Mouse (Mus musculus) C2C12 (cell line): ENCODE data around the gene Stk16. TPM values are rescaled to one million over a fixed set of nuclear protein-coding genes. Genes with fewer than 3 reads are reported as not detected.

Experiments used
- H3K27me3 ChIP-seq: one replicate; pipeline ENCODE4 v1.6.1; 2011; ENCODE audit not compliant: control insufficient read depth, insufficient read depth, insufficient read length
- H3K36me3 ChIP-seq: one replicate; pipeline ENCODE4 v1.6.1; 2011; ENCODE audit not compliant: control insufficient read depth, insufficient read depth
- H3K4me3 ChIP-seq: one replicate; pipeline ENCODE4 v1.5.1; 2011; ENCODE audit warnings: mild to moderate bottlenecking, control low read depth; ENCODE audit not compliant: poor library complexity, insufficient read depth, severe bottlenecking
- H3K79me2 ChIP-seq: one replicate; pipeline ENCODE4 v1.6.1; 2011; ENCODE audit not compliant: control insufficient read depth, insufficient read depth
- H3K79me3 ChIP-seq: one replicate; pipeline ENCODE4 v1.6.1; 2011; ENCODE audit warnings: low read depth, control low read depth
- H3ac ChIP-seq: one replicate; pipeline ENCODE3; 2011; ENCODE audit warnings: low read depth; ENCODE audit not compliant: control insufficient read depth, insufficient read length
- CEBPB ChIP-seq: IDR thresholded peaks from one replicate; pipeline ENCODE4 v1.6.1; 2011; ENCODE audit warnings: low read depth, mild to moderate bottlenecking, control low read depth, moderate library complexity
- CTCF ChIP-seq: IDR thresholded peaks from one replicate; pipeline ENCODE4 v1.5.1; 2011; ENCODE audit not compliant: control insufficient read depth, insufficient read depth, insufficient read length
- FOSL1 ChIP-seq: IDR thresholded peaks from one replicate; pipeline ENCODE4 v1.8.0; 2011; ENCODE audit warnings: mild to moderate bottlenecking, low read length; ENCODE audit not compliant: poor library complexity, insufficient read depth, severe bottlenecking
- MAX ChIP-seq: IDR thresholded peaks from one replicate; pipeline ENCODE4 v1.6.1; 2011; ENCODE audit warnings: mild to moderate bottlenecking, control low read depth
- MYOD1 ChIP-seq: IDR thresholded peaks from one replicate; pipeline ENCODE4 v1.6.1; 2011; ENCODE audit warnings: low read depth; ENCODE audit not compliant: control insufficient read depth, insufficient read length
- MYOG ChIP-seq: IDR thresholded peaks from one replicate; pipeline ENCODE4 v1.6.1; 2011; ENCODE audit not compliant: control insufficient read depth, insufficient read length; ENCODE audit errors: extremely low read depth
- USF1 ChIP-seq: IDR thresholded peaks from one replicate; pipeline ENCODE4 v1.6.1; 2011; ENCODE audit warnings: low read depth, mild to moderate bottlenecking, control low read depth, moderate library complexity
- polyA plus RNA-seq: library from polyadenylated mRNA; unstranded; fragments of >200 nt; fragmentation: generic; extraction: Trizol; gene quantifications from one replicate; pipeline ENCODE4 v1.2.1, GENCODE M21; 2012; ENCODE audit warnings: missing spikeins

The Stk16 gene
- polyA plus RNA-seq, 1 experiment, result 110 TPM

DNA sequence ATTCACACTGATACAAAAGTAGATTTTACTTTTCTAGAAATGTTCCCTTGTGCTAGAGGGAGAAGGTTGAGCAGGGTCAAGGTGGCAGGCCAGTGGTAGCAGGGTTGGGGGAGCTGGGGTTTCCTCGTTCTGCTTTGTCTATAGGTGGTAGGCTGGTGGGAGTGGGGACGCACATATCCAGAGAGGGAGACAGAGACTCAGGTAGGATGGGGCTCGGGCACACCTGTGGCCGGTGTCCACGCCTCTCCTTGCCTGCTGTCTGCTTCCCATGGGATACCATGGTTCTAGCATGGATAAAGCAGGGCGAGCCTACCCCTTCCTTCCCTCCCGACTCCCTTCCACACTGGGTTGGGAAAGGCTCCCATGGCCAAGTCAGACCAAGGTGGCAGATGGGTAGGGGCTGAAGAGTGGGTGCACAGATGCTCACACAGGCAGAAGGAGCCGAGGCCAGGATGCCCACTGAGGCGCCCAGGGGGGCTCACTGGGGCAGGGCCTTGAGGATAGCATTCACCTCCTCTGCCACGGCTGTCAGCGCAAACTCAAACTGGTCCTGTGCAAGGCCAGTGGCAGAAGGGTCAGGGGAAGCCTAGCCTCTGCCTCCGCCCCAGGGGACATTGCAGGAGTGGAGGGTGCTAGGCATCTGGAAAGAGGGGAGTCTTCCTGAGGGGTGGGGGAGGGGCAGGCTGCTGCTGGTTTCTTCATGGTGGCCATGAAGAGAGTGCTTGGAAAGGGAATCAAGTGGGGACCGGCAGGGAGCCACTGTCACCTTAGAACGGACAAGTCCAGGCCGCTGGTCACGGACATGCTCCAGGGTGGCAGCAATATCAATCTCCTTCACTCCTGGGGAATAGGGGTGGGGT is 36.7 kb downstream of the Stk16 start:
- Histone ChIP-seq H3K79me2 (no peaks in the 10 kb centered on the region), H3K4me3 (no peak overlapping the region)
- TF ChIP-seq USF1 (no peak), MYOD1 (no peak), MYOG (no peak), FOSL1 (no peak), CEBPB (no peak), MAX (no peak), CTCF (no peak)

DNA sequence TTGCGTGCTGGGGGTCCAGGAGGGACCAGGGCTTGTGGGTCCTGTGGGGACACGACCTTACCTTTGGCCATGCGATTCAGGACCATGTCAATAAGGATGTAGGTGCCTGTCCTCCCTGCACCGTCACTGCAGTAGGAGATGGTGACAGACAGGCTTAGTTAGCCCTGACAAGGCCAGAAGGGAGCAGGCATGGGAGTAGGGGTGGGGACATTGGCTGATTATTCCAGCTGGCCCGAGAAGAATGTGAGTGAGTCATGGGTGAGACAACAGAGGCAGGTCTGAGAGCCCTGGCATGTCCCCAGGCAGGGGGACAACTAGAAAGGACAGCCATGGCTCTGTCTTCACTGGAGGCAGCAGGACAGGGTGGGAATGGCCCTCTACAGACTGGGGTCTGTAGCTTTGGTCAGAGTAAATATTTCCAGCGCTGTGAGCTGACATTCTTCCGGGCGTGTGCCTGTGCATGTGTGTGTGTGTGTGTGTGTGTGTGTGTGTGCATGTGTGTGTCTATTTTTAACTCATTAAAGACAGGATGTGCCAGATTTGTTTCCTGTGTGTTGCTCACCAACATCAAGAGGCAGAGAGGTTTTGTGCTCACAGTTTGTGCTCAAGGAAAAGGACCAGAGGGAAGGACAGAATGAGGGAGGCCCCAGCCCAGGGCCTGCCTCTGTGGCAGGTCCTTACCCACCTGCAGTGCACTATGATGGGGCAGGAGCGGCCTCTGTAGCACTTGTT is 37.6 kb downstream of the Stk16 start:
- Histone ChIP-seq H3K79me2 (no peaks in the 10 kb centered on the region), H3K27me3 (no peaks in the 10 kb centered on the region), H3K4me3 (no peak overlapping the region), H3K36me3 (no peaks in the 10 kb centered on the region), H3K79me3 (no peaks in the 10 kb centered on the region), H3ac (peak overlapping the region; percentile 42)
- TF ChIP-seq USF1, result no peak
- peak; percentile 37 for TF ChIP-seq MAX
- peak; percentile 73 for TF ChIP-seq FOSL1
- peak; percentile 44 for TF ChIP-seq MYOD1
- TF ChIP-seq MYOG, result no peak

More for the DNA sequence above, 36.7 kb downstream of the Stk16 start:
- Histone ChIP-seq H3K36me3 (no peaks in the 10 kb centered on the region), H3K79me3 (no peaks in the 10 kb centered on the region), H3ac (no peak overlapping the region), H3K27me3 (no peaks in the 10 kb centered on the region)

DNA sequence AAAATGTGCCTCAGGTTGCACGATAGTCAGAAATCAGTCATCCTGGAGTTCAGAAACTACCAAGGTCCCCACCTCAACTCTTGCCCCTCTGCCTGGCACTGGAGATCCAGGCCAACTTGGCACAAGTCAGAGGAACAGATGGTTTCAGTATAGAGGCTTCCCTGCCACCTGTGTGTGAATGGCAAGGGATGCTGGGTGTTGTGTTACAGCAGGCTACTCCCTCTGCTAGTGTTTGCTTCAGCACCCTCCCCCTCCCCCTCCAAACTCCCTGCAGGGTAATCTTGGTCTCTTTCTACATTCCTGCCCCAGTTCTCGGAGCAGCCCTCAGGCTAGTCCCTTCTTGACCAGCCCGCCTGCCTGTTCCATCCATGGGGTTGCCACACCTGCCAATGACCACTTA is 39.9 kb downstream of the Stk16 start:
- H3K79me2 ChIP-seq, result no peaks in the 10 kb centered on the region

DNA sequence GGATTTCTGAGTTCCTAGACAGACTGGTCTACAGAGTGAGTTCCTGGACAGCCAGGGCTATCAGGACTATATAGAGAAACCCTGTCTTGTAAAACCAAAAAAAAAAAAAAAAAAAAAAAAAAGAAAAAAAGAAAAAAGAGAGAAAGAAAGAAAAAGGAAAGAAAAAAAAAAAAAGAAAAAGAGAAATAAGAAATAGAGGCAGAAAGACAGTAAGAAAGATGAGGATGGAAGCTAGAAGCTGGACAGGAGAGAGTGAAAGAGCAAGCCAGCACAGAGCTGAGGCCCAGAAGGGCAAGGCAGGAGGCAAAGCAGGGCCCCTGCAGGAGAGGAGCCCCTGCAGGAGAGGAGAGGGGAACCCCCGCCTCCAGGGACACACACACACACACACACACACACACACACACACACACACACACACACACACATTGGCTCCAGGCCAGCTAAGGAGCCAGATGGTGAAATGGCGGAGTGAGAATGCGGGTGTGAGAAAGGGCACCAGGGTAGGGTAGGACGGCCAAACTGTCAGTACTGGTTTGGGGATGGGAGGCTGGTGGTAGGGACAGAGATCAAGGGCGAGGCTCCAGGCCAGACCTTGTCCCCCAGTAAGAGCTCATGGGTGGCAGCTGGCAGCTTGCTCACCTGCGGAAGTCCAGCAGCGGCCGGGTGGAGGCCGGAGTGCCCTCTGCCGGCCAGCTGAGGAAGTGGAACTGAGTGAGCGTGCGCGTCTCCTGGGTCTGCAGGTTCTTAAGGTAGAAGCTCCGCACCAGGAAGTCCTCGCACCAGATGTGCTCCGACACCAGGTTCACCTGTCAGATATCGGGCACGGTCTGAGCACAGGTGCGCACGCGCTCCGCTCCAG is 40.7 kb downstream of the Stk16 start:
- peak; percentile 88 for TF ChIP-seq CTCF
- TF ChIP-seq MYOG, result no peak
- peak; percentile 22 for TF ChIP-seq MYOD1
- Histone ChIP-seq H3K79me3 (no peaks in the 10 kb centered on the region), H3K36me3 (no peaks in the 10 kb centered on the region), H3ac (no peak overlapping the region), H3K27me3 (no peaks in the 10 kb centered on the region), H3K4me3 (no peak overlapping the region), H3K79me2 (no peaks in the 10 kb centered on the region)

More for the DNA sequence above, 39.9 kb downstream of the Stk16 start:
- TF ChIP-seq CEBPB (no peak), MAX (no peak), MYOD1 (no peak), FOSL1 (no peak), MYOG (no peak), CTCF (no peak)
- H3ac ChIP-seq, result no peak overlapping the region
- no peaks in the 10 kb centered on the region for H3K27me3 ChIP-seq
- H3K36me3 ChIP-seq, result no peaks in the 10 kb centered on the region
- H3K4me3 ChIP-seq, result no peak overlapping the region
- H3K79me3 ChIP-seq, result no peaks in the 10 kb centered on the region

DNA sequence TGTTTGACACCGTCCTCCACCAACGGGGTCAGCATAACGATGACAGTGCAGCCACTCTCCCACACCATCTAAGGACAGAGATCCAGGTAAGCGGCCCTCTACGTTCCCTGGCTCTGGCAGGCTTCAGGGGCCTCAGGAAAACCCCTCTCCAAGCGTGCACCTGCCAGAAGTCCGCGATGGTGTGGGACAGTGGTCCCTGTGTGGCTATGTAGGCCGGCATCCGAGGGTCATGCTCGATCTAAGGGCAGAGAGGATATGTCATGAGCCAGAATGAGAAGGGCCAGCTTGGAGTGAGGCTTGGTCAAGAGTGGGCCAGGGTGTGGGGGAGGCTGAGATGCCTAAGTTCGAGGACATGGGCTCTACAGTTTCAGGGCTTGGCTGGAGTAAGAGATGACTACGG is 41.7 kb downstream of the Stk16 start:
- no peaks in the 10 kb centered on the region for H3K79me2 ChIP-seq
- no peaks in the 10 kb centered on the region for H3K27me3 ChIP-seq
- no peaks in the 10 kb centered on the region for H3K79me3 ChIP-seq
- TF ChIP-seq CEBPB (no peak), USF1 (no peak), CTCF (no peak), MYOD1 (no peak), MAX (no peak), FOSL1 (no peak)
- H3ac ChIP-seq, result no peak overlapping the region
- H3K4me3 ChIP-seq, result no peak overlapping the region
- H3K36me3 ChIP-seq, result no peaks in the 10 kb centered on the region
